Mouse (Mus musculus) heart, postnatal 0 days (tissue): ENCODE measurements around the gene Atp2c2. TPM values are rescaled to one million over a fixed set of nuclear protein-coding genes. Genes with fewer than 3 reads are reported as not detected.
A peak's percentile ranks its signal among the peaks of the same experiment; 100 is the strongest.

Source experiments
- ATAC-seq: fragments of 200-750 bp; cut with Nextera tagmentation; 2 replicates; pipeline ENCODE4 v1.8.0; 2017; ENCODE audit warnings: low read depth, moderate number of reproducible peaks, moderate library complexity; ENCODE audit not compliant: insufficient read depth
- DNase-seq: peaks from one replicate; pipeline ENCODE4 v3.0.0-alpha.2; 2016; ENCODE audit warnings: low spot score
- H3K27ac ChIP-seq: fragments of 300-500 bp; sonication (generic); 2 replicates; pipeline ENCODE4 v1.5.1; 2014; ENCODE audit warnings: low read depth, mild to moderate bottlenecking
- H3K27me3 ChIP-seq: fragments of 300-500 bp; sonication (generic); 2 replicates; pipeline ENCODE4 v1.6.1; 2014; ENCODE audit warnings: low read length, mixed read lengths; ENCODE audit not compliant: control insufficient read depth, insufficient read depth
- H3K36me3 ChIP-seq: fragments of 300-500 bp; sonication (generic); replicated peaks from 2 replicates; pipeline ENCODE4 v1.6.1; 2014; ENCODE audit warnings: low read length, mixed read lengths; ENCODE audit not compliant: control insufficient read depth, insufficient read depth
- H3K4me1 ChIP-seq: fragments of 300-500 bp; sonication (generic); 2 replicates; pipeline ENCODE4 v1.6.1; 2014; ENCODE audit warnings: antibody characterized with exemption; ENCODE audit not compliant: control insufficient read depth, insufficient read depth
- H3K4me2 ChIP-seq: fragments of 300-500 bp; sonication (generic); 2 replicates; pipeline ENCODE4 v1.6.1; 2014; ENCODE audit warnings: low read depth, mild to moderate bottlenecking, low read length, moderate library complexity
- H3K4me3 ChIP-seq: fragments of 300-500 bp; sonication (generic); 2 replicates; pipeline ENCODE4 v1.5.1; 2014; ENCODE audit warnings: low read depth, low read length
- H3K9ac ChIP-seq: fragments of 300-500 bp; sonication (generic); replicated peaks from 2 replicates; pipeline ENCODE4 v1.6.1; 2014; ENCODE audit warnings: low read depth, low read length, mixed read lengths
- H3K9me3 ChIP-seq: fragments of 300-500 bp; sonication (generic); replicated peaks from 2 replicates; pipeline ENCODE4 v1.6.1; 2016; ENCODE audit warnings: low read length; ENCODE audit not compliant: control insufficient read depth
- CTCF ChIP-seq: IDR thresholded peaks from 2 replicates; pipeline ENCODE4 v1.5.1; 2016; ENCODE audit warnings: antibody characterized with exemption, control low read depth, low read depth
- EP300 ChIP-seq: IDR thresholded peaks from 2 replicates; pipeline ENCODE4 v1.6.1; 2016; ENCODE audit warnings: antibody characterized with exemption, low read depth
- WGBS: fragments of 180-500 bp; shearing (Covaris S2); extraction: QIAGEN DNeasy Blood & Tissue Kit; methylation state at CpG from one replicate; pipeline ENCODE4 v1.1.7; 2014; 5-methylcytosine and 5-hydroxymethylcytosine counted together
- polyA plus RNA-seq: library from polyadenylated mRNA; unstranded; fragments of >200 nt; fragmentation: Nextera tagmentation; extraction: Ambion mirVana; gene quantifications from 2 replicates; pipeline ENCODE4 v1.2.1, GENCODE M21; 2015
- total RNA-seq: library from RNA; depleted of rRNA; stranded (reverse); fragments of >200 nt; gene quantifications from 2 replicates; pipeline ENCODE4 v1.2.3, GENCODE M21; 2014; ENCODE audit warnings: low replicate concordance

Atp2c2 gene
- total and polyA plus RNA-seq, 2 experiments from 2014 or later = 0.12 TPM; not detected in 1

- no peak overlapping the region for H3K27ac ChIP-seq
- WGBS = 66% methylated on average over 11 of the region's 11 CpGs
Observed at GRCm38 (mm10) chr8:119663440-119663839, 36.4 kb upstream of the Atp2c2 start.

GRCm38 (mm10) chr8:119665270-119665669 is 34.5 kb upstream of the Atp2c2 start:
- no peaks in the 10 kb centered on the region for H3K27me3 ChIP-seq
- no peak for TF ChIP-seq CTCF
- DNase-seq (peak; percentile 37), ATAC-seq (no peak)
- no peak overlapping the region for H3K9ac ChIP-seq
- H3K4me1 ChIP-seq = peaks cover 27% of the 10 kb centered on the region
- H3K27ac ChIP-seq = peak overlapping the region; percentile 82; the same call in 1 of the 2 replicates
- no peaks in the 10 kb centered on the region for H3K9me3 ChIP-seq
- H3K36me3 ChIP-seq = no peaks in the 10 kb centered on the region
- 54% methylated on average over 6 of the region's 6 CpGs for WGBS
- H3K4me3 ChIP-seq = no peak overlapping the region
- no peak overlapping the region for H3K4me2 ChIP-seq

More at GRCm38 (mm10) chr8:119663440-119663839, 36.4 kb upstream of the Atp2c2 start:
- no peak overlapping the region for H3K4me2 ChIP-seq
- H3K27me3 ChIP-seq = no peaks in the 10 kb centered on the region
- peaks cover 24% of the 10 kb centered on the region for H3K4me1 ChIP-seq
- no peaks in the 10 kb centered on the region for H3K9me3 ChIP-seq
- no peak overlapping the region for H3K9ac ChIP-seq
- H3K4me3 ChIP-seq = no peak overlapping the region
- TF ChIP-seq EP300 (no peak), CTCF (no peak)
- H3K36me3 ChIP-seq = no peaks in the 10 kb centered on the region
- no peak for DNase-seq
- no peak for ATAC-seq

- peaks cover 29% of the 10 kb centered on the region for H3K4me1 ChIP-seq
- H3K9me3 ChIP-seq = no peaks in the 10 kb centered on the region
- peak within 1 kb of the TSS; percentile 57 for H3K4me2 ChIP-seq
- peak within 1 kb of the TSS; percentile 82 for H3K27ac ChIP-seq
- DNase-seq (peak; percentile 45), ATAC-seq (peak; percentile 31)
- no peaks in the 10 kb centered on the region for H3K27me3 ChIP-seq
- H3K9ac ChIP-seq = peak within 1 kb of the TSS; percentile 47
- no peaks in the 10 kb centered on the region for H3K36me3 ChIP-seq
- peak within 1 kb of the TSS; percentile 33 for H3K4me3 ChIP-seq
- TF ChIP-seq EP300 (no peak), CTCF (no peak)
- 16% methylated on average over 14 of the region's 14 CpGs for WGBS
Observed at GRCm38 (mm10) chr8:119666219-119666951, 33.4 kb upstream of the Atp2c2 start, which contains the start of gene Wfdc1. Wfdc1 (plus strand) TSS chr8:119666365.

- H3K9ac ChIP-seq = no peak overlapping the region
- DNase-seq (no peak), ATAC-seq (no peak)
- no peaks in the 10 kb centered on the region for H3K27me3 ChIP-seq
- H3K4me2 ChIP-seq = no peak overlapping the region
- 70% methylated on average over 9 of the region's 9 CpGs for WGBS
- TF ChIP-seq CTCF (no peak), EP300 (no peak)
- H3K27ac ChIP-seq = no peak overlapping the region
- H3K36me3 ChIP-seq = no peaks in the 10 kb centered on the region
- H3K9me3 ChIP-seq = no peaks in the 10 kb centered on the region
- peaks cover 25% of the 10 kb centered on the region for H3K4me1 ChIP-seq
- H3K4me3 ChIP-seq = no peak overlapping the region
Observed at GRCm38 (mm10) chr8:119668447-119668846, 31.4 kb upstream of the Atp2c2 start.

- H3K36me3 ChIP-seq = no peaks in the 10 kb centered on the region
- WGBS = 67% methylated on average over 12 of the region's 12 CpGs
- peaks cover 25% of the 10 kb centered on the region for H3K4me1 ChIP-seq
- H3K9me3 ChIP-seq = no peaks in the 10 kb centered on the region
- H3K4me3 ChIP-seq = no peak overlapping the region
- H3K4me2 ChIP-seq = no peak overlapping the region
- TF ChIP-seq CTCF (peak; percentile 39), EP300 (no peak)
- DNase-seq = no peak
- ATAC-seq = no peak
- no peaks in the 10 kb centered on the region for H3K27me3 ChIP-seq
- H3K27ac ChIP-seq = peak overlapping the region; percentile 93
- no peak overlapping the region for H3K9ac ChIP-seq
Observed at GRCm38 (mm10) chr8:119669284-119669683, 30.5 kb upstream of the Atp2c2 start.
